Comparison of ENCODE assay signal across 14 mouse cellular contexts in genomic region chr6:112288271-112288670, GRCm38 (mm10). TPM values are rescaled to one million over a fixed set of nuclear protein-coding genes. Genes with fewer than 3 reads are reported as not detected.
"Had no signal": no experiment of that assay in that cellular context is flagged by ENCODE, and none has a peak within 500 bp of the region (broad histone marks: within the 10 kb centered on the region; RNA-seq: fewer than 3 reads in every experiment).

No protein-coding gene starts in this region.

- DNase-seq: retina, postnatal 1 day; right cerebral cortex, postnatal 4 days; spleen, adult 18-20 months; thymus, adult 18-20 months; thymus, postnatal 14 days had no signal

- ATAC-seq: midbrain, embryonic 15.5 days had no signal

- H3K4me3 ChIP-seq: left cerebral cortex, adult 2 months; limb, embryonic 10.5 days; liver, embryonic 15.5 days; midbrain, embryonic 15.5 days; neural tube, embryonic 12.5 days had no signal

- H3K4me2 ChIP-seq: liver, embryonic 11.5 days; liver, embryonic 15.5 days; midbrain, embryonic 15.5 days; neural tube, embryonic 12.5 days had no signal

- H3K36me3 ChIP-seq: limb, embryonic 10.5 days; liver, embryonic 15.5 days; midbrain, embryonic 15.5 days; neural tube, embryonic 12.5 days had no signal

- H3K27ac ChIP-seq: kidney, postnatal 0 days; left cerebral cortex, adult 2 months; limb, embryonic 10.5 days; liver, embryonic 15.5 days; midbrain, embryonic 15.5 days; neural tube, embryonic 12.5 days had no signal

- H3K9ac ChIP-seq: liver, embryonic 15.5 days; midbrain, embryonic 15.5 days; neural tube, embryonic 12.5 days had no signal

- H3K4me1 ChIP-seq: liver, embryonic 15.5 days; midbrain, embryonic 15.5 days; neural tube, embryonic 12.5 days had no signal

- H3K9me3 ChIP-seq: limb, embryonic 10.5 days; liver, embryonic 15.5 days; midbrain, embryonic 15.5 days; neural tube, embryonic 12.5 days had no signal

- H3K27me3 ChIP-seq: liver, embryonic 15.5 days; midbrain, embryonic 15.5 days; neural tube, embryonic 12.5 days had no signal

RNA-seq across cellular contexts. Expression of gene Lmcd1, which starts 14.7 kb away (rescaled TPM):
- total RNA-seq: monocyte, adult 5-6 weeks; neutrophil, adult 5-6 weeks had no signal
